Comparison of ENCODE assay signal across 8 mouse cellular contexts in genomic region chr4:62965497-62966302, GRCm38 (mm10). TPM values are rescaled to one million over a fixed set of nuclear protein-coding genes. Genes with fewer than 3 reads are reported as not detected.
DNase-seq lines count a peak whose midpoint lies in the region; ATAC-seq and TF ChIP-seq lines count a peak whose summit lies in the region.

Gene Zfp618 (plus strand): TSS chr4:62965573.

- 0% methylated on average over 25 of the region's 86 CpGs for WGBS in embryonic facial prominence, embryonic 12.5 days
- WGBS in hindbrain, embryonic 13.5 days, result under 1% methylated on average over 60 of the region's 86 CpGs
- whole genome bisulfite sequencing in liver, embryonic 16.5 days (ENCODE audit: insufficient replicate concordance), result 0% methylated on average over 19 of the region's 86 CpGs
- WGBS in stomach, postnatal 0 days, result under 1% methylated on average over 47 of the region's 86 CpGs

- DNase-seq in left cerebral cortex, postnatal 4 days, result peak; percentile 35
- no peak for DNase-seq in left cerebral cortex, adult 11 months (ENCODE audit: low spot score)
- DNase-seq in adrenal gland, postnatal 25 days, result peak; percentile 55
- DNase-seq in stomach, postnatal 0 days (ENCODE audit: low spot score), result peak; percentile 60
- no peak for DNase-seq in frontal cortex, postnatal 25 days (ENCODE audit: low spot score in 2 of 2)

- TF ChIP-seq EP300 in stomach, postnatal 0 days (optimal IDR thresholded peaks at IDR 0.05), result no peak

- H3K4me2 ChIP-seq in embryonic facial prominence, embryonic 12.5 days (replicated peaks), result peak within 1 kb of the TSS; percentile 58
- peak within 1 kb of the TSS; percentile 65 for H3K4me2 ChIP-seq in hindbrain, embryonic 13.5 days
- peak within 1 kb of the TSS; percentile 39 for H3K4me2 ChIP-seq in liver, embryonic 16.5 days (ENCODE audit: low read depth, low read length)
- H3K4me2 ChIP-seq in stomach, postnatal 0 days (replicated peaks; ENCODE audit: low read depth), result peak within 1 kb of the TSS; percentile 79

- ATAC-seq in embryonic facial prominence, embryonic 12.5 days (ENCODE audit: insufficient number of reproducible peaks, insufficient read depth, low FRiP score, low TSS enrichment), result no peak
- peak; percentile 81 for ATAC-seq in hindbrain, embryonic 13.5 days (ENCODE audit: low FRiP score)
- peak; percentile 19; the same call in 1 of the 2 replicates for ATAC-seq in liver, embryonic 16.5 days (ENCODE audit: low read depth)
- peak; percentile 79 for ATAC-seq in stomach, postnatal 0 days (ENCODE audit: low FRiP score, low TSS enrichment)

- H3K4me1 ChIP-seq in embryonic facial prominence, embryonic 12.5 days, result peaks cover 19% of the 10 kb centered on the region
- H3K4me1 ChIP-seq in hindbrain, embryonic 13.5 days (replicated peaks), result peaks cover 22% of the 10 kb centered on the region
- peaks cover 3% of the 10 kb centered on the region; the same call in 1 of the 2 replicates for H3K4me1 ChIP-seq in liver, embryonic 16.5 days (ENCODE audit: control insufficient read depth, low read depth, low read length)
- peaks cover 2% of the 10 kb centered on the region; the same call in 1 of the 2 replicates for H3K4me1 ChIP-seq in stomach, postnatal 0 days (replicated peaks; ENCODE audit: control insufficient read depth, insufficient read depth)

- peak within 1 kb of the TSS; percentile 70 for H3K4me3 ChIP-seq in embryonic facial prominence, embryonic 12.5 days
- peak within 1 kb of the TSS; percentile 86 for H3K4me3 ChIP-seq in hindbrain, embryonic 13.5 days
- peak within 1 kb of the TSS; percentile 62 for H3K4me3 ChIP-seq in liver, embryonic 16.5 days (ENCODE audit: low read depth, low read length)
- peak within 1 kb of the TSS; percentile 77 for H3K4me3 ChIP-seq in stomach, postnatal 0 days (ENCODE audit: low read depth, low read length)

- intact Hi-C loops in left cerebral cortex, postnatal 4 days (cut with DNase I), result loop anchor here (10.0 kb wide), 1 partner anchor 181 kb away; no protein-coding TSS in a partner anchor

- H3K27ac ChIP-seq in embryonic facial prominence, embryonic 12.5 days, result peak within 1 kb of the TSS; percentile 93
- H3K27ac ChIP-seq in hindbrain, embryonic 13.5 days, result peak within 1 kb of the TSS; percentile 95
- peak within 1 kb of the TSS; percentile 53 for H3K27ac ChIP-seq in liver, embryonic 16.5 days (ENCODE audit: low read length)
- H3K27ac ChIP-seq in stomach, postnatal 0 days (replicated peaks), result peak within 1 kb of the TSS; percentile 88

- no peaks in the 10 kb centered on the region for H3K27me3 ChIP-seq in embryonic facial prominence, embryonic 12.5 days
- no peaks in the 10 kb centered on the region for H3K27me3 ChIP-seq in hindbrain, embryonic 13.5 days
- peaks cover 16% of the 10 kb centered on the region for H3K27me3 ChIP-seq in liver, embryonic 16.5 days (ENCODE audit: control insufficient read depth, insufficient read depth, low read depth, low read length)
- H3K27me3 ChIP-seq in stomach, postnatal 0 days (ENCODE audit: control insufficient read depth, insufficient read depth, low read length), result no peaks in the 10 kb centered on the region

- peak within 1 kb of the TSS; percentile 97 for H3K9ac ChIP-seq in embryonic facial prominence, embryonic 12.5 days
- H3K9ac ChIP-seq in hindbrain, embryonic 13.5 days, result peak within 1 kb of the TSS; percentile 98
- peak within 1 kb of the TSS; percentile 66 for H3K9ac ChIP-seq in liver, embryonic 16.5 days (ENCODE audit: low read depth, low read length)
- peak within 1 kb of the TSS; percentile 99 for H3K9ac ChIP-seq in stomach, postnatal 0 days (ENCODE audit: low read length)

- peak; percentile 50 for TF ChIP-seq CTCF in stomach, postnatal 0 days (IDR thresholded peaks at IDR 0.05; ENCODE audit: low read depth)

- H3K36me3 ChIP-seq in embryonic facial prominence, embryonic 12.5 days, result no peaks in the 10 kb centered on the region
- no peaks in the 10 kb centered on the region for H3K36me3 ChIP-seq in hindbrain, embryonic 13.5 days
- H3K36me3 ChIP-seq in liver, embryonic 16.5 days (ENCODE audit: control insufficient read depth, insufficient read depth), result no peaks in the 10 kb centered on the region
- no peaks in the 10 kb centered on the region for H3K36me3 ChIP-seq in stomach, postnatal 0 days (ENCODE audit: control insufficient read depth, insufficient read depth, low read length)

- no peaks in the 10 kb centered on the region for H3K9me3 ChIP-seq in embryonic facial prominence, embryonic 12.5 days
- H3K9me3 ChIP-seq in hindbrain, embryonic 13.5 days, result no peaks in the 10 kb centered on the region
- H3K9me3 ChIP-seq in liver, embryonic 16.5 days (replicated peaks; ENCODE audit: control insufficient read depth, low read length), result no peaks in the 10 kb centered on the region
- no peaks in the 10 kb centered on the region for H3K9me3 ChIP-seq in stomach, postnatal 0 days (ENCODE audit: control insufficient read depth, low read length)

RNA-seq across cellular contexts. Expression of gene Zfp618, which starts in this region (rescaled TPM):
- total RNA-seq in left cerebral cortex, postnatal 4 days (2021), result 10 to 100 TPM; 13.8 to 16.3 TPM
- 5.6 and 10.3 TPM in 2 replicates for total RNA-seq in adrenal gland, postnatal 25 days (2021)
- polyA plus RNA-seq in embryonic facial prominence, embryonic 12.5 days (2016; fragmentation: Nextera tagmentation; extraction: Ambion mirVana), result 40.4 and 42.4 TPM in 2 replicates
- polyA plus RNA-seq in hindbrain, embryonic 13.5 days (2015; fragmentation: Nextera tagmentation; extraction: Ambion mirVana), result 37.9 and 41.5 TPM in 2 replicates
- 5.8 and 9.2 TPM in 2 replicates for polyA plus RNA-seq in liver, embryonic 16.5 days (2015; fragmentation: Nextera tagmentation; extraction: Ambion mirVana)
- 5.8 and 6.7 TPM in 2 replicates for polyA plus RNA-seq in stomach, postnatal 0 days (2015; fragmentation: Nextera tagmentation; extraction: Ambion mirVana)

Comparison
In these comparisons a context has a peak if more than half of its experiments do, and no peak if none do; other contexts are left out.
1. DNase-seq: peak in left cerebral cortex, postnatal 4 days (single experiment), adrenal gland, postnatal 25 days (single experiment) and stomach, postnatal 0 days (single experiment); none in left cerebral cortex, adult 11 months (single experiment) and frontal cortex, postnatal 25 days (0 of 2).
2. Peak in every context shown above with its lines, with median percentiles within 50 percentile points of each other: H3K27ac ChIP-seq, H3K4me2 ChIP-seq, H3K4me3 ChIP-seq and H3K9ac ChIP-seq.